Mouse (Mus musculus) CH12.LX (cell line): ENCODE measurements around the gene Mical3. TPM values are rescaled to one million over a fixed set of nuclear protein-coding genes. Genes with fewer than 3 reads are reported as not detected.
A peak's percentile ranks its signal among the peaks of the same experiment; 100 is the strongest.

Experiments
- DNase-seq: peaks from one replicate; pipeline ENCODE4 v3.0.0-alpha.2; 2013; ENCODE audit errors: extremely low read depth
- H3K27ac ChIP-seq: 2 replicates; pipeline ENCODE4 v1.5.1; 2012; ENCODE audit warnings: low read depth, mild to moderate bottlenecking, control low read depth, moderate library complexity; ENCODE audit not compliant: insufficient read depth
- H3K27me3 ChIP-seq: replicated peaks from 2 replicates; pipeline ENCODE3; 2012; ENCODE audit warnings: inconsistent platforms
- H3K36me3 ChIP-seq, 2 experiments: replicated peaks in 1 of 2; 2 replicates each; pipeline versions ENCODE3 to v1.6.1; 2012; ENCODE audit warnings: inconsistent platforms in 1 of 2, low read length in 1 of 2, mild to moderate bottlenecking in 1 of 2, mixed read lengths in 1 of 2, moderate library complexity in 1 of 2; ENCODE audit not compliant: control insufficient read depth in 1 of 2, insufficient read depth in 1 of 2
- H3K4me1 ChIP-seq, 2 experiments: 2 replicates each; pipeline ENCODE4 v1.6.1; 2012; ENCODE audit warnings: inconsistent platforms in 1 of 2, moderate library complexity in 1 of 2; ENCODE audit not compliant: insufficient read depth in 2 of 2, control insufficient read depth in 1 of 2
- H3K4me2 ChIP-seq: 2 replicates; pipeline ENCODE4 v1.6.1; 2012; ENCODE audit warnings: low read depth, mild to moderate bottlenecking, control low read depth; ENCODE audit not compliant: poor library complexity, insufficient read depth, severe bottlenecking
- H3K4me3 ChIP-seq, 3 experiments: fragments of 150-350 bp in 1 of 3; sonication (generic) in 1 of 3; replicated peaks in 1 of 3; 2 replicates each; pipeline versions ENCODE3 to v1.5.1; 2011 to 2012; ENCODE audit warnings: low read depth in 2 of 3, low read length in 2 of 3, mild to moderate bottlenecking in 2 of 3, moderate library complexity in 2 of 3, control low read depth in 1 of 3, improper control_type of control experiment in 1 of 3, inconsistent platforms in 1 of 3, mixed read lengths in 1 of 3; ENCODE audit not compliant: poor library complexity in 1 of 3
- H3K79me2 ChIP-seq: replicated peaks from 2 replicates; pipeline ENCODE4 v1.6.1; 2012; ENCODE audit warnings: mild to moderate bottlenecking, moderate library complexity; ENCODE audit not compliant: control insufficient read depth, poor library complexity, insufficient read depth, severe bottlenecking; ENCODE audit errors: extremely low read depth
- H3K9ac ChIP-seq: 2 replicates; pipeline ENCODE4 v1.6.1; 2012; ENCODE audit warnings: low read depth, mild to moderate bottlenecking, control low read depth, moderate library complexity; ENCODE audit not compliant: insufficient read depth
- H3K9me3 ChIP-seq: replicated peaks from 2 replicates; pipeline ENCODE3; 2012; ENCODE audit warnings: low read length, inconsistent platforms, mixed read lengths
- BHLHE40 ChIP-seq: IDR thresholded peaks from 2 replicates; pipeline ENCODE4 v1.6.1; 2011; ENCODE audit warnings: mild to moderate bottlenecking, low read depth, low read length, improper control_type of control experiment
- CHD1 ChIP-seq: IDR thresholded peaks from 2 replicates; pipeline ENCODE4 v1.6.1; 2012; ENCODE audit warnings: low read depth, low read length, improper control_type of control experiment, inconsistent platforms
- CHD2 ChIP-seq: IDR thresholded peaks from 2 replicates; pipeline ENCODE4 v1.6.1; 2011; ENCODE audit warnings: low read length, improper control_type of control experiment
- CTCF ChIP-seq, 2 experiments: IDR thresholded peaks in 1 of 2; conservative IDR thresholded peaks in 1 of 2; 2 replicates each; pipeline ENCODE4 v1.5.1; 2011 to 2012; ENCODE audit warnings: low read depth in 2 of 2, low read length in 2 of 2, improper control_type of control experiment in 1 of 2, inconsistent platforms in 1 of 2, mild to moderate bottlenecking in 1 of 2, moderate library complexity in 1 of 2
- E2F4 ChIP-seq: IDR thresholded peaks from 2 replicates; pipeline ENCODE4 v1.6.1; 2011; ENCODE audit warnings: low read depth, low read length, improper control_type of control experiment; ENCODE audit not compliant: insufficient replicate concordance
- ELF1 ChIP-seq: IDR thresholded peaks from 2 replicates; pipeline ENCODE4 v1.6.1; 2014; ENCODE audit warnings: low read depth, mild to moderate bottlenecking, inconsistent platforms, low read length, improper control_type of control experiment
- EP300 ChIP-seq: IDR thresholded peaks from 2 replicates; pipeline ENCODE4 v1.6.1; 2011; ENCODE audit warnings: low read length, improper control_type of control experiment
- ETS1 ChIP-seq: conservative IDR thresholded peaks from 2 replicates; pipeline ENCODE4 v1.6.1; 2012; ENCODE audit warnings: low read depth, mild to moderate bottlenecking, inconsistent platforms, low read length, improper control_type of control experiment, moderate library complexity
- GABPA ChIP-seq: IDR thresholded peaks from 2 replicates; pipeline ENCODE4 v1.6.1; 2012; ENCODE audit warnings: low read depth, low read length, improper control_type of control experiment, inconsistent platforms; ENCODE audit not compliant: insufficient replicate concordance
- HCFC1 ChIP-seq: IDR thresholded peaks from 2 replicates; pipeline ENCODE4 v1.6.1; 2012; ENCODE audit warnings: low read depth, mild to moderate bottlenecking, inconsistent platforms, low read length, improper control_type of control experiment
- IRF4 ChIP-seq: IDR thresholded peaks from 2 replicates; pipeline ENCODE4 v1.6.1; 2014; ENCODE audit warnings: low read depth, mild to moderate bottlenecking, inconsistent platforms, low read length, improper control_type of control experiment
- JUN ChIP-seq: IDR thresholded peaks from 2 replicates; pipeline ENCODE4 v1.6.1; 2011; ENCODE audit warnings: low read depth, mild to moderate bottlenecking, low read length, improper control_type of control experiment, moderate library complexity; ENCODE audit not compliant: insufficient read depth
- KAT2A ChIP-seq: IDR thresholded peaks from 2 replicates; pipeline ENCODE4 v1.6.1; 2012; ENCODE audit warnings: low read length, improper control_type of control experiment, inconsistent platforms; ENCODE audit not compliant: insufficient replicate concordance
- MAFK ChIP-seq: IDR thresholded peaks from 2 replicates; pipeline ENCODE4 v1.6.1; 2011; ENCODE audit warnings: low read length, improper control_type of control experiment; ENCODE audit not compliant: insufficient replicate concordance
- MAZ ChIP-seq: IDR thresholded peaks from 2 replicates; pipeline ENCODE4 v1.6.1; 2012; ENCODE audit warnings: low read depth, mild to moderate bottlenecking, inconsistent platforms, low read length, improper control_type of control experiment, moderate library complexity
- MXI1 ChIP-seq: IDR thresholded peaks from 2 replicates; pipeline ENCODE4 v1.6.1; 2011; ENCODE audit warnings: mild to moderate bottlenecking, low read depth, low read length, improper control_type of control experiment
- NELFE ChIP-seq: IDR thresholded peaks from 2 replicates; pipeline ENCODE4 v1.6.1; 2011; ENCODE audit warnings: low read depth, low read length, improper control_type of control experiment
- NRF1 ChIP-seq: IDR thresholded peaks from 2 replicates; pipeline ENCODE4 v1.6.1; 2014; ENCODE audit warnings: low read depth, mild to moderate bottlenecking, inconsistent platforms, low read length, improper control_type of control experiment, moderate library complexity
- POLR2A ChIP-seq: IDR thresholded peaks from 2 replicates; pipeline ENCODE4 v1.6.1; 2011; ENCODE audit warnings: low read depth, mild to moderate bottlenecking, improper control_type of control experiment, low read length
- POLR2AphosphoS2 ChIP-seq: IDR thresholded peaks from 2 replicates; pipeline ENCODE4 v1.6.1; 2011; ENCODE audit warnings: low read depth, low read length, improper control_type of control experiment
- RCOR1 ChIP-seq: conservative IDR thresholded peaks from 2 replicates; pipeline ENCODE4 v1.6.1; 2012; ENCODE audit warnings: low read depth, mild to moderate bottlenecking, inconsistent platforms, low read length, improper control_type of control experiment
- SIN3A ChIP-seq: IDR thresholded peaks from 2 replicates; pipeline ENCODE4 v1.6.1; 2012; ENCODE audit warnings: low read length, improper control_type of control experiment, inconsistent platforms
- SMC3 ChIP-seq: IDR thresholded peaks from 2 replicates; pipeline ENCODE4 v1.6.1; 2011; ENCODE audit warnings: low read depth, low read length, improper control_type of control experiment
- TCF12 ChIP-seq: IDR thresholded peaks from 2 replicates; pipeline ENCODE4 v1.6.1; 2014; ENCODE audit warnings: low read depth, mild to moderate bottlenecking, inconsistent platforms, low read length, improper control_type of control experiment
- USF1 ChIP-seq: IDR thresholded peaks from 2 replicates; pipeline ENCODE4 v1.6.1; 2014; ENCODE audit warnings: low read depth, mild to moderate bottlenecking, inconsistent platforms, low read length, improper control_type of control experiment
- USF2 ChIP-seq: conservative IDR thresholded peaks from 2 replicates; pipeline ENCODE4 v1.6.1; 2011; ENCODE audit warnings: low read depth, low read length, improper control_type of control experiment
- ZC3H11A ChIP-seq: IDR thresholded peaks from 2 replicates; pipeline ENCODE4 v1.6.1; 2012; ENCODE audit warnings: low read depth, mild to moderate bottlenecking, inconsistent platforms, low read length, improper control_type of control experiment
- ZNF384 ChIP-seq: IDR thresholded peaks from 2 replicates; pipeline ENCODE4 v1.6.1; 2012; ENCODE audit warnings: low read depth, low read length, improper control_type of control experiment, inconsistent platforms
- dilution Hi-C: fragments of 300-500 bp; cut with MboI; formaldehyde crosslinking; loops from 2 replicates; pipeline ENCODE4 v1.14.3; 2020; ENCODE audit warnings: low sequenced_read_pairs; ENCODE audit not compliant: extremely low pct_unique_long_range_greater_than_20kb, extremely low pct_ligation_motif_present
- in situ Hi-C: fragments of 300-500 bp; cut with MboI; formaldehyde crosslinking; loops from 3 replicates; pipeline ENCODE4 v1.14.3; 2019; ENCODE audit warnings: low sequenced_read_pairs, low pct_ligation_motif_present, low pct_unique_long_range_greater_than_20kb, mixed read lengths
- polyA plus RNA-seq: library from polyadenylated mRNA; unstranded; fragments of >175 nt; gene quantifications from 2 replicates; pipeline ENCODE4 v1.2.1, GENCODE M21; 2012; ENCODE audit warnings: low read depth; ENCODE audit not compliant: insufficient read length
- total RNA-seq, 2 experiments: library from RNA; depleted of rRNA; stranded (reverse); fragments of 300-350 nt in 1 of 2; fragments of >200 nt in 1 of 2; gene quantifications; 2 replicates each; pipeline ENCODE4 v1.2.3; 2012 to 2014

Gene Mical3
- total and polyA plus RNA-seq, 3 experiments: 10.2 to 56.3 (median 26.8) TPM

DNA sequence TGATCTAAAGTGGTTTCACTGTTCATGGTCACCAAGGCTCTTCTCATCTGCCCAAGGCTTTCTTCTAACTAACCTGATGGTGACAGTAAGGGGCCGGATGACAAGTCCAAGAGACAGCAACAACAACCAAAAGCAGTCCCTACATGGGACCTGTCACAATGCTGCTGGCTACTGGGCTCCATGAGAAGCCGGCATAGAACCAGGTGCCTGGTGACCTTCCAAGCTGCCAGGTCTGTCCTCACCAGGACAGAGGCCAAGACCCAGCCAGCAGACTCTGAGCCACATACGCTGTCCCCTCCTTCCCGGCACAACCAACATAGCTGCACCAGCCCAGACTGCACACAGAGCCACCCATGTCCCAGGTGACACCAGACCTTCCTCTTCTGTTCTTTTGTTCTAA lies 112.7 kb downstream of the Mical3 start:
- no peaks in the 10 kb centered on the region for H3K27me3 ChIP-seq
- TF ChIP-seq JUN (no peak), MXI1 (no peak), NRF1 (no peak), USF1 (no peak), E2F4 (no peak), NELFE (no peak), MAZ (no peak), CHD1 (no peak), CHD2 (no peak), MAFK (no peak), GABPA (no peak), ZC3H11A (no peak), ELF1 (no peak), TCF12 (no peak), RCOR1 (no peak), POLR2AphosphoS2 (no peak), ETS1 (no peak), BHLHE40 (no peak), CTCF (conservative IDR thresholded peaks at IDR 0.05 in 1 of 2, IDR thresholded peaks at IDR 0.05 in 1 of 2; ENCODE audit: low read depth in 2 of 2, low read length in 2 of 2) (no peak), USF2 (no peak)
- no peak for DNase-seq
- peaks cover 40 to 85% of the 10 kb centered on the region in 2 experiments for H3K36me3 ChIP-seq
- no peak overlapping the region for H3K9ac ChIP-seq
- peaks cover 18 to 47% of the 10 kb centered on the region in 2 experiments for H3K4me1 ChIP-seq
- dilution Hi-C loops (no loop called here), in situ Hi-C loops (no loop called here)
- no peaks in the 10 kb centered on the region for H3K9me3 ChIP-seq
- H3K27ac ChIP-seq: peak overlapping the region; percentile 75
- no peak overlapping the region for H3K4me3 ChIP-seq
- H3K79me2 ChIP-seq: no peaks in the 10 kb centered on the region
- no peak overlapping the region for H3K4me2 ChIP-seq

DNA sequence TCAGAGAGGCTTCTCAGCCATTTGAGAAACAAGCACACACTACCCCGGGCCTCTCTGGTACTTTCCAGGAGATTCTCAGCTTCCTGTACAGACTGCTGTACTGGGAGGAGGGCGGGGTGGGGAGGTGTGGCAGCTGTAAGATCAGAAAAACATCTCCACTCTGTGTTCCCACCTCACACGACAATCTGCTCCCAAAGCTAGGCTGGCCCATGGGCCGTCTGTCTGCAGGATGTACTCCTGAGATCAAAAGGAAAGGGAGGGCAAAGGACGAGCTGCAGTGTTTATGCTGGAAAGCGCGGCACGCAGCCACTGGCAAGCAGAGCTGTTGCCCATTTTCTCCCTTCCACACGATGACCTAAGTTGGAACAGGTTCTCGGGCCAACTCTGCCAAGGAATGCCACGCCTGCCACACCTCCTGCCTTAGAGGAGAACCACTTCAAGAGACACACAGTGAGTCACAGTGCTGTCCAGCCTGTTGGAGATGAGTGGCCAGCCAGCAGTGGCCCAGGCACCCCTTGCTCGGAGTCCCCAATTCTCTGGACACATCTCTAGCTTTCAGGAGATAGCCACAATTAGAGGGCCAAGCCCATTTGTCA lies 113.3 kb downstream of the Mical3 start:
- peaks cover 18 to 47% of the 10 kb centered on the region in 2 experiments for H3K4me1 ChIP-seq
- no peaks in the 10 kb centered on the region for H3K27me3 ChIP-seq
- in situ Hi-C loops (no loop called here), dilution Hi-C loops (no loop called here)
- H3K4me3 ChIP-seq: peak overlapping the region in 1 of 3 experiments; percentile 32
- no peak overlapping the region for H3K9ac ChIP-seq
- H3K9me3 ChIP-seq: no peaks in the 10 kb centered on the region
- peaks cover 46 to 85% of the 10 kb centered on the region in 2 experiments for H3K36me3 ChIP-seq
- peak overlapping the region; percentile 68 for H3K4me2 ChIP-seq
- H3K79me2 ChIP-seq: no peaks in the 10 kb centered on the region
- peak overlapping the region; percentile 90 for H3K27ac ChIP-seq
- no peak for TF ChIP-seq ZNF384
- TF ChIP-seq CHD1: no peak
- TF ChIP-seq ELF1: peak; percentile 61; the same call in 1 of the 2 replicates
- no peak for TF ChIP-seq CTCF (conservative IDR thresholded peaks at IDR 0.05 in 1 of 2, IDR thresholded peaks at IDR 0.05 in 1 of 2; ENCODE audit: low read depth in 2 of 2, low read length in 2 of 2)
- TF ChIP-seq KAT2A: no peak
- no peak for TF ChIP-seq MAFK
- TF ChIP-seq POLR2A: 0 out of 2 replicates have a peak, but pooled peaks have one; percentile 24
- peak; percentile 34; the same call in 1 of the 2 replicates for TF ChIP-seq MXI1
- peak; percentile 59 for TF ChIP-seq BHLHE40
- no peak; the same call in 1 of the 2 replicates for TF ChIP-seq ETS1
- peak; percentile 79; the same call in 1 of the 2 replicates for TF ChIP-seq MAZ
- no peak for TF ChIP-seq HCFC1
- TF ChIP-seq EP300: peak; percentile 43; the same call in 1 of the 2 replicates
- peak; percentile 72 for TF ChIP-seq IRF4
- TF ChIP-seq TCF12: peak; percentile 33; the same call in 1 of the 2 replicates
- peak; percentile 53; the same call in 1 of the 2 replicates for TF ChIP-seq SIN3A
- TF ChIP-seq SMC3: no peak
- peak; percentile 68 for DNase-seq
